Mouse (Mus musculus): ENCODE measurements at regions not wholly inside any gene's neighbourhood (a gene's known extent, or its start where the extent isn't known, plus 50 kb on each side); places are given as distances from the start of the nearest gene placed in this dataset.

DNA sequence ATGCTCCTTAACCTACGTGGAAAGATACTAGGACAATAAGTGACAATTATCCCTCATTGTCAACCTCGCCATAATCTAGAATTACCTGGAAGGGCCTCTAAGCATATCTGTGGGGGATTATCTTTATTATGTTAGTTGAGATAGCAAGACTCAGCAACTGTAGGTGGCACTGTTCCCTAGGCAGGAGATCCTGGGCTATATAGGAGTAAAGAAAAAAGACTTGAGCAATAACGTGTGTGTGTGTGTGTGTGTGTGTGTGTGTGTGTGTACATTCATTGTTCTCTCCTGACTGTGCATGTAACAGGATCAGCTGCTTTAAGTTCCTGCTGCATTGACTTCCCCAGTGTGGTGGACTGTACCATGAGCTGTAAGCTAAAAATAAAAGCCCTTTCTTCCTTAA is 66.3 kb upstream of the Rnf138rt1 start:
- TF ChIP-seq HCFC1 (IDR thresholded peaks at IDR 0.05; ENCODE audit: low read depth, low read length) (no peak), POLR2A (IDR thresholded peaks at IDR 0.05; ENCODE audit: low read depth, low read length) (no peak), TCF12 (IDR thresholded peaks at IDR 0.05; ENCODE audit: low read depth, low read length) (no peak), NELFE (IDR thresholded peaks at IDR 0.05; ENCODE audit: low read depth, low read length) (no peak), EP300 (IDR thresholded peaks at IDR 0.05; ENCODE audit: low read length) (no peak), ELF1 (IDR thresholded peaks at IDR 0.05; ENCODE audit: low read depth, low read length) (no peak), MAFK (IDR thresholded peaks at IDR 0.05; ENCODE audit: insufficient replicate concordance, low read length) (no peak)
